8 mouse cellular contexts compared by ENCODE assay signal in the genomic region with DNA sequence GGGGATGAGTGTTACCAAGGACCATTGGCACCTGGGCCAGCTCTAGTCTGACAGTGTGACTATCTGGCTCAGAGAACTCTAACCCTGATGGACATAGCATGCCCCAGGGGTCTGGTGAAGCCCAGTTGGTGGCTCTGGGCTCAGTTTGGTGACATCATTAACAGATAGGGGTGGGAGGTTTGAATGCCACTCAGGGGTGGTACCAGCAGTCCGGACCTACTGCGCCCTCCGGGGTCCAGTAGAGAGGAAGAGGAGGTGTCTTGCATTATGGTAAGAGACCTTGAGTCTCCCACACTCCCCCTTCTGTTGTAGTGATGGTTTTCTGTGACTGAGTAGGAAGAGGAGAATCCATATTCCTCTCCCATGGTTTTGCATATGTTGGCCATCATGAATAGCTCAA. TPM values are rescaled to one million over a fixed set of nuclear protein-coding genes. Genes with fewer than 3 reads are reported as not detected.
DNase-seq lines count a peak whose midpoint lies in the region; ATAC-seq lines count a peak whose summit lies in the region.

No protein-coding gene starts in this region.

- WGBS in kidney, embryonic 16.5 days, result 83% methylated on average over 3 of the region's 3 CpGs
- WGBS in embryonic facial prominence, embryonic 13.5 days, result 95% methylated on average over 3 of the region's 3 CpGs
- WGBS in hindbrain, embryonic 14.5 days, result 83% methylated on average over 3 of the region's 3 CpGs
- 80% methylated on average over 3 of the region's 3 CpGs for WGBS in midbrain, embryonic 16.5 days

- H3K9ac ChIP-seq in kidney, embryonic 16.5 days (replicated peaks; ENCODE audit: low read length), result no peak overlapping the region
- no peak overlapping the region for H3K9ac ChIP-seq in embryonic facial prominence, embryonic 13.5 days
- H3K9ac ChIP-seq in hindbrain, embryonic 14.5 days, result peak overlapping the region; percentile 88; the same call in 1 of the 2 replicates
- peak overlapping the region; percentile 93; the same call in 1 of the 2 replicates for H3K9ac ChIP-seq in midbrain, embryonic 16.5 days (ENCODE audit: low read depth, low read length)

- peaks cover 3% of the 10 kb centered on the region; the same call in 1 of the 2 replicates for H3K36me3 ChIP-seq in kidney, embryonic 16.5 days (ENCODE audit: insufficient read depth, low read length)
- H3K36me3 ChIP-seq in embryonic facial prominence, embryonic 13.5 days, result peaks cover 31% of the 10 kb centered on the region
- H3K36me3 ChIP-seq in hindbrain, embryonic 14.5 days (replicated peaks; ENCODE audit: control insufficient read depth, insufficient read depth), result 0 out of 2 replicates have a peak, but pooled peaks cover 3% of the 10 kb centered on the region
- no peaks in the 10 kb centered on the region for H3K36me3 ChIP-seq in midbrain, embryonic 16.5 days (ENCODE audit: control insufficient read depth, insufficient read depth, low read length)

- no peaks in the 10 kb centered on the region for H3K27me3 ChIP-seq in kidney, embryonic 16.5 days (ENCODE audit: insufficient read depth, low read length)
- 0 out of 2 replicates have a peak, but pooled peaks cover 9% of the 10 kb centered on the region for H3K27me3 ChIP-seq in embryonic facial prominence, embryonic 13.5 days
- no peaks in the 10 kb centered on the region for H3K27me3 ChIP-seq in hindbrain, embryonic 14.5 days (ENCODE audit: control insufficient read depth, insufficient read depth, low read length)
- H3K27me3 ChIP-seq in midbrain, embryonic 16.5 days (ENCODE audit: control insufficient read depth, insufficient read depth, low read depth, low read length), result no peaks in the 10 kb centered on the region

- peaks cover 85% of the 10 kb centered on the region for H3K4me1 ChIP-seq in kidney, embryonic 16.5 days (ENCODE audit: insufficient read depth, low read length)
- H3K4me1 ChIP-seq in embryonic facial prominence, embryonic 13.5 days, result peaks cover 68% of the 10 kb centered on the region
- peaks cover 68% of the 10 kb centered on the region for H3K4me1 ChIP-seq in hindbrain, embryonic 14.5 days (replicated peaks; ENCODE audit: control insufficient read depth, insufficient read depth, low read length)
- H3K4me1 ChIP-seq in midbrain, embryonic 16.5 days (ENCODE audit: control insufficient read depth, insufficient read depth, low read length), result peaks cover 66% of the 10 kb centered on the region

- no peak for DNase-seq in kidney, adult 18-20 months
- no peak for DNase-seq in hindbrain, embryonic 14.5 days (ENCODE audit: low spot score)
- DNase-seq in ovary, adult 18-20 months (ENCODE audit: low spot score), result no peak
- no peak for DNase-seq in embryo, embryonic 11 days
- DNase-seq in lung, postnatal 10 days, result no peak

- ATAC-seq in kidney, embryonic 16.5 days (ENCODE audit: low FRiP score, low TSS enrichment), result no peak
- no peak for ATAC-seq in embryonic facial prominence, embryonic 13.5 days (ENCODE audit: insufficient number of reproducible peaks, insufficient read depth, low FRiP score, low TSS enrichment, low read depth)
- ATAC-seq in hindbrain, embryonic 14.5 days (ENCODE audit: low FRiP score), result no peak
- ATAC-seq in midbrain, embryonic 16.5 days, result no peak

- H3K9me3 ChIP-seq in kidney, embryonic 16.5 days (ENCODE audit: low read length), result no peaks in the 10 kb centered on the region
- H3K9me3 ChIP-seq in embryonic facial prominence, embryonic 13.5 days, result no peaks in the 10 kb centered on the region
- no peaks in the 10 kb centered on the region for H3K9me3 ChIP-seq in hindbrain, embryonic 14.5 days (ENCODE audit: control insufficient read depth, low read length)
- H3K9me3 ChIP-seq in midbrain, embryonic 16.5 days (replicated peaks; ENCODE audit: control insufficient read depth, low read length, poor library complexity, severe bottlenecking), result no peaks in the 10 kb centered on the region

- no peak overlapping the region for H3K27ac ChIP-seq in kidney, embryonic 16.5 days (ENCODE audit: low read length)
- no peak overlapping the region for H3K27ac ChIP-seq in embryonic facial prominence, embryonic 13.5 days
- H3K27ac ChIP-seq in hindbrain, embryonic 14.5 days, result no peak overlapping the region
- no peak overlapping the region for H3K27ac ChIP-seq in midbrain, embryonic 16.5 days (ENCODE audit: low read length)

- H3K4me3 ChIP-seq in kidney, embryonic 16.5 days (ENCODE audit: low read length), result peak overlapping the region; percentile 83
- H3K4me3 ChIP-seq in embryonic facial prominence, embryonic 13.5 days, result peak overlapping the region; percentile 71; the same call in 1 of the 2 replicates
- H3K4me3 ChIP-seq in hindbrain, embryonic 14.5 days (replicated peaks; ENCODE audit: low read length), result peak overlapping the region; percentile 84
- H3K4me3 ChIP-seq in midbrain, embryonic 16.5 days (ENCODE audit: low read depth, low read length), result peak overlapping the region; percentile 90

- peak overlapping the region; percentile 93 for H3K4me2 ChIP-seq in kidney, embryonic 16.5 days (replicated peaks; ENCODE audit: low read depth, low read length)
- H3K4me2 ChIP-seq in embryonic facial prominence, embryonic 13.5 days, result peak overlapping the region; percentile 96
- H3K4me2 ChIP-seq in hindbrain, embryonic 14.5 days (replicated peaks), result peak overlapping the region; percentile 95
- peak overlapping the region; percentile 98 for H3K4me2 ChIP-seq in midbrain, embryonic 16.5 days (ENCODE audit: low read length)

RNA-seq across cellular contexts. Expression of a gene that starts 3.4 kb away (rescaled TPM):
- 8.0 and 8.5 TPM in 2 replicates for polyA plus RNA-seq in kidney, embryonic 16.5 days (2015; fragmentation: Nextera tagmentation; extraction: Ambion mirVana)
- 5.4 and 6.1 TPM in 2 replicates for polyA plus RNA-seq in embryonic facial prominence, embryonic 13.5 days (2015; fragmentation: Nextera tagmentation; extraction: Ambion mirVana)
- 18.9 and 20.2 TPM in 2 replicates for polyA plus RNA-seq in hindbrain, embryonic 14.5 days (2014; fragmentation: Nextera tagmentation; extraction: Ambion mirVana)
- 9.4 and 10.8 TPM in 2 replicates for polyA plus RNA-seq in midbrain, embryonic 16.5 days (2015; fragmentation: Nextera tagmentation; extraction: Ambion mirVana)

Comparison
In these comparisons a context has a peak if more than half of its experiments do, and no peak if none do; other contexts are left out.
1. H3K9ac ChIP-seq: peak in hindbrain, embryonic 14.5 days (single experiment) and midbrain, embryonic 16.5 days (single experiment); none in kidney, embryonic 16.5 days (single experiment) and embryonic facial prominence, embryonic 13.5 days (single experiment).
2. Peak in every context shown above with its lines, with median percentiles within 50 percentile points of each other: H3K4me2 ChIP-seq and H3K4me3 ChIP-seq.